Mouse (Mus musculus) MEL (cell line): ENCODE measurements around the gene Il20.

Experiments used
- ELF1 ChIP-seq: IDR thresholded peaks from 2 replicates; pipeline ENCODE4 v1.6.1; 2014; ENCODE audit warnings: low read depth, mild to moderate bottlenecking, inconsistent platforms, low read length, improper control_type of control experiment, moderate library complexity
- EP300 ChIP-seq, 2 experiments: IDR thresholded peaks; 2 replicates each; pipeline ENCODE4 v1.6.1; 2011; ENCODE audit warnings: improper control_type of control experiment in 2 of 2, low read length in 2 of 2, low read depth in 1 of 2, mild to moderate bottlenecking in 1 of 2
- GABPA ChIP-seq: IDR thresholded peaks from 2 replicates; pipeline ENCODE4 v1.6.1; 2012; ENCODE audit warnings: low read depth, mild to moderate bottlenecking, inconsistent platforms, low read length, improper control_type of control experiment, moderate library complexity
- MAFK ChIP-seq: IDR thresholded peaks from 2 replicates; pipeline ENCODE4 v1.6.1; 2011; ENCODE audit warnings: low read depth, mild to moderate bottlenecking, low read length, improper control_type of control experiment, borderline replicate concordance
- MAX ChIP-seq: IDR thresholded peaks from 2 replicates; pipeline ENCODE4 v1.6.1; 2011; ENCODE audit warnings: low read length, improper control_type of control experiment

GRCm38 (mm10) chr1:130940065-130940687, 28.9 kb upstream of the Il20 start, which contains the start of gene Il19:
- TF ChIP-seq MAX (no peak), GABPA (no peak), ELF1 (no peak), MAFK (no peak), EP300 (IDR thresholded peaks at IDR 0.05; ENCODE audit: low read depth in 1 of 2, low read length in 2 of 2) (no peak)
